Mouse (Mus musculus) C2C12 (cell line): ENCODE results near the gene AC131692.1. TPM values are rescaled to one million over a fixed set of nuclear protein-coding genes. Genes with fewer than 3 reads are reported as not detected.

Experiments used
- H3K27me3 ChIP-seq: one replicate; pipeline ENCODE4 v1.6.1; 2011; ENCODE audit not compliant: control insufficient read depth, insufficient read depth, insufficient read length
- H3K36me3 ChIP-seq: one replicate; pipeline ENCODE4 v1.6.1; 2011; ENCODE audit not compliant: control insufficient read depth, insufficient read depth
- H3K4me3 ChIP-seq: one replicate; pipeline ENCODE4 v1.5.1; 2011; ENCODE audit warnings: mild to moderate bottlenecking, control low read depth; ENCODE audit not compliant: poor library complexity, insufficient read depth, severe bottlenecking
- H3K79me2 ChIP-seq: one replicate; pipeline ENCODE4 v1.6.1; 2011; ENCODE audit not compliant: control insufficient read depth, insufficient read depth
- H3K79me3 ChIP-seq: one replicate; pipeline ENCODE4 v1.6.1; 2011; ENCODE audit warnings: low read depth, control low read depth
- H3ac ChIP-seq: one replicate; pipeline ENCODE3; 2011; ENCODE audit warnings: low read depth; ENCODE audit not compliant: control insufficient read depth, insufficient read length
- CEBPB ChIP-seq: IDR thresholded peaks from one replicate; pipeline ENCODE4 v1.6.1; 2011; ENCODE audit warnings: low read depth, mild to moderate bottlenecking, control low read depth, moderate library complexity
- CTCF ChIP-seq: IDR thresholded peaks from one replicate; pipeline ENCODE4 v1.5.1; 2011; ENCODE audit not compliant: control insufficient read depth, insufficient read depth, insufficient read length
- FOSL1 ChIP-seq: IDR thresholded peaks from one replicate; pipeline ENCODE4 v1.8.0; 2011; ENCODE audit warnings: mild to moderate bottlenecking, low read length; ENCODE audit not compliant: poor library complexity, insufficient read depth, severe bottlenecking
- MAX ChIP-seq: IDR thresholded peaks from one replicate; pipeline ENCODE4 v1.6.1; 2011; ENCODE audit warnings: mild to moderate bottlenecking, control low read depth
- MYOD1 ChIP-seq: IDR thresholded peaks from one replicate; pipeline ENCODE4 v1.6.1; 2011; ENCODE audit warnings: low read depth; ENCODE audit not compliant: control insufficient read depth, insufficient read length
- MYOG ChIP-seq: IDR thresholded peaks from one replicate; pipeline ENCODE4 v1.6.1; 2011; ENCODE audit not compliant: control insufficient read depth, insufficient read length; ENCODE audit errors: extremely low read depth
- USF1 ChIP-seq: IDR thresholded peaks from one replicate; pipeline ENCODE4 v1.6.1; 2011; ENCODE audit warnings: low read depth, mild to moderate bottlenecking, control low read depth, moderate library complexity
- polyA plus RNA-seq: library from polyadenylated mRNA; unstranded; fragments of >200 nt; fragmentation: generic; extraction: Trizol; gene quantifications from one replicate; pipeline ENCODE4 v1.2.1, GENCODE M21; 2012; ENCODE audit warnings: missing spikeins

The AC131692.1 gene
- polyA plus RNA-seq, 1 experiment = 0.36 TPM

GRCm38 (mm10) chr19:6048681-6049410 lies 45.4 kb upstream of the AC131692.1 start:
- Histone ChIP-seq H3K27me3 (no peaks in the 10 kb centered on the region), H3K79me2 (peaks cover 20% of the 10 kb centered on the region), H3ac (no peak overlapping the region), H3K4me3 (no peak overlapping the region), H3K36me3 (peaks cover 57% of the 10 kb centered on the region), H3K79me3 (peaks cover 14% of the 10 kb centered on the region)
- no peak for TF ChIP-seq CTCF
- TF ChIP-seq MYOD1 = no peak
- no peak for TF ChIP-seq CEBPB
- TF ChIP-seq MAX = no peak
- TF ChIP-seq MYOG = no peak
- TF ChIP-seq USF1 = no peak
- no peak for TF ChIP-seq FOSL1

GRCm38 (mm10) chr19:6052516-6052915 lies 41.7 kb upstream of the AC131692.1 start:
- no peak for TF ChIP-seq MYOD1
- TF ChIP-seq CTCF = no peak
- no peak for TF ChIP-seq MYOG
- no peak for TF ChIP-seq MAX
- no peak for TF ChIP-seq FOSL1
- no peak for TF ChIP-seq USF1
- TF ChIP-seq CEBPB = no peak
- peaks cover 72% of the 10 kb centered on the region for H3K36me3 ChIP-seq
- H3K79me2 ChIP-seq = peaks cover 48% of the 10 kb centered on the region
- H3K4me3 ChIP-seq = no peak overlapping the region
- H3K79me3 ChIP-seq = peaks cover 32% of the 10 kb centered on the region
- H3ac ChIP-seq = no peak overlapping the region
- H3K27me3 ChIP-seq = no peaks in the 10 kb centered on the region

- no peak for TF ChIP-seq MYOD1
- no peak for TF ChIP-seq MYOG
- Histone ChIP-seq H3K36me3 (peaks cover 70% of the 10 kb centered on the region), H3K27me3 (no peaks in the 10 kb centered on the region), H3K79me3 (peaks cover 36% of the 10 kb centered on the region), H3K79me2 (peaks cover 52% of the 10 kb centered on the region), H3ac (no peak overlapping the region), H3K4me3 (no peak overlapping the region)
Measured at GRCm38 (mm10) chr19:6054296-6054695, 39.9 kb upstream of the AC131692.1 start.

GRCm38 (mm10) chr19:6056696-6057095 lies 37.5 kb upstream of the AC131692.1 start:
- Histone ChIP-seq H3K79me3 (peaks cover 38% of the 10 kb centered on the region), H3K79me2 (peaks cover 60% of the 10 kb centered on the region), H3K27me3 (no peaks in the 10 kb centered on the region), H3ac (no peak overlapping the region), H3K36me3 (peaks cover 46% of the 10 kb centered on the region), H3K4me3 (peak overlapping the region; percentile 98)
- TF ChIP-seq FOSL1 = no peak
- TF ChIP-seq MYOG = no peak
- TF ChIP-seq CEBPB = no peak
- TF ChIP-seq MAX = no peak
- TF ChIP-seq CTCF = no peak
- no peak for TF ChIP-seq USF1
- no peak for TF ChIP-seq MYOD1

GRCm38 (mm10) chr19:6057313-6058096 lies 36.7 kb upstream of the AC131692.1 start, which contains the start of the genes Mrpl49 and Fau:
Mrpl49 (minus strand) TSS chr19:6057785.
Fau (plus strand) TSS chr19:6057844.
- Histone ChIP-seq H3K4me3 (peak within 1 kb of the TSS; percentile 98), H3ac (peak within 1 kb of the TSS; percentile 78), H3K79me3 (peaks cover 46% of the 10 kb centered on the region), H3K36me3 (peaks cover 38% of the 10 kb centered on the region), H3K79me2 (peaks cover 68% of the 10 kb centered on the region), H3K27me3 (no peaks in the 10 kb centered on the region)
- TF ChIP-seq MYOG (no peak), MAX (peak; percentile 53), CTCF (no peak), FOSL1 (no peak), USF1 (no peak)
